Mouse (Mus musculus): Measurements from ENCODE around the gene Atad2b.

- TF ChIP-seq GATA1 (IDR thresholded peaks at IDR 0.05; ENCODE audit: borderline replicate concordance, low read length) (no peak), FLI1 (IDR thresholded peaks at IDR 0.05; ENCODE audit: low read length) (no peak)
Measured at GRCm38 (mm10) chr12:4914441-4914840, 2.7 kb upstream of the Atad2b start.

All from megakaryocyte, embryonic 14.5 days (primary cell).